Mouse (Mus musculus) stomach, embryonic 15.5 days (tissue): ENCODE results near the gene Foxr1. TPM values are rescaled to one million over a fixed set of nuclear protein-coding genes. Genes with fewer than 3 reads are reported as not detected.
"Not testable (repeated sequence)": the region's sequence is repeated elsewhere in the genome, so short reads cannot be mapped to it uniquely, and the experiment has no call there.

Source experiments
- ATAC-seq: fragments of 200-750 bp; cut with Nextera tagmentation; 2 replicates; pipeline ENCODE4 v1.8.0; 2017; ENCODE audit warnings: low read depth, moderate number of reproducible peaks, moderate TSS enrichment; ENCODE audit not compliant: insufficient read depth, low FRiP score
- H3K27ac ChIP-seq: fragments of 300-500 bp; sonication (generic); 2 replicates; pipeline ENCODE4 v1.5.1; 2015; ENCODE audit warnings: mild to moderate bottlenecking, inconsistent platforms
- H3K27me3 ChIP-seq: fragments of 300-500 bp; sonication (generic); replicated peaks from 2 replicates; pipeline ENCODE4 v1.6.1; 2015; ENCODE audit warnings: inconsistent platforms
- H3K36me3 ChIP-seq: fragments of 300-500 bp; sonication (generic); 2 replicates; pipeline ENCODE4 v1.6.1; 2015; ENCODE audit warnings: inconsistent platforms
- H3K4me1 ChIP-seq: fragments of 300-500 bp; sonication (generic); 2 replicates; pipeline ENCODE4 v1.6.1; 2015; ENCODE audit warnings: inconsistent platforms
- H3K4me2 ChIP-seq: fragments of 300-500 bp; sonication (generic); 2 replicates; pipeline ENCODE4 v1.6.1; 2015; ENCODE audit warnings: mild to moderate bottlenecking, inconsistent platforms
- H3K4me3 ChIP-seq: fragments of 300-500 bp; sonication (generic); replicated peaks from 2 replicates; pipeline ENCODE4 v1.5.1; 2015; ENCODE audit warnings: inconsistent platforms
- H3K9ac ChIP-seq: fragments of 300-500 bp; sonication (generic); 2 replicates; pipeline ENCODE4 v1.6.1; 2015; ENCODE audit warnings: inconsistent platforms
- H3K9me3 ChIP-seq: fragments of 300-500 bp; sonication (generic); 2 replicates; pipeline ENCODE4 v1.6.1; 2016; ENCODE audit warnings: inconsistent platforms
- WGBS: fragments of 180-500 bp; shearing (Covaris S2); methylation state at CpG from one replicate; pipeline ENCODE4 v1.1.7; 2015; 5-methylcytosine and 5-hydroxymethylcytosine counted together
- polyA plus RNA-seq: library from polyadenylated mRNA; unstranded; fragments of >200 nt; fragmentation: Nextera tagmentation; extraction: Ambion mirVana; gene quantifications from 2 replicates; pipeline ENCODE4 v1.2.1, GENCODE M21; 2015

The Foxr1 gene
- polyA plus RNA-seq, 1 experiment from 2014 or later, result not detected

- 81% methylated on average over 4 of the region's 4 CpGs for WGBS
- H3K4me3 ChIP-seq, result no peak overlapping the region
Observed at GRCm38 (mm10) chr9:44423576-44423975, 17.4 kb downstream of the Foxr1 start.

DNA sequence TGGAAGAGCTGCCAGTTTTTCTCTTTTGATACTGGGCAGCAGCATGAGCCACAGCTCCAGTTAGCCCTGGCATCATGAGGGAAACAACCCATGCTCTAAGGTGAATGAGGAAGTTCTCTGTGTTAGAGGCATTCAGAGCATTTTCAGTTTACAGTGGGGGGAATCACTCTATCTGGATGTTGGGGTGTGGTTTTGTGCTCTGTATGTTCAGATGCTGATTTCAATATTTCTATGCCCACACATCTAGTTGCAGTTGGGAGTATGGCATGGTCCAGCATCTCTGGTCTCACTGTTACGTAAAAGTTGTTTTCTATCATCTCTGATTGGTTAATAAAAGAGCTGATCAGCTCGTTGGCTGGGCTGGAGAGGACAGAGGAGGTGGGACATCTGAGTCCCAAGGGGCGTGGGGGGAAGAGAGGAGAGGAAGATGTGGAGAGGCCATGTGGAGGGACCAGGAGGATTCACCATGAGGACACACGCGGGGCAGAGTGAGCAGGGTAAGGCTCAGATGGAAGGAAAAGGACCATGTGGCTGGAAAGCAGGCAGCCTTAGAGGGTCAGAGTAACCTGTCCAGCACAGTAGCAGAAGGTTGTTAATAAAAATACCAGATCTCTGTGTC is 20.5 kb downstream of the Foxr1 start:
- no peak overlapping the region for H3K9ac ChIP-seq
- no peak overlapping the region for H3K27ac ChIP-seq
- no peak overlapping the region for H3K4me2 ChIP-seq
- H3K4me3 ChIP-seq, result no peak overlapping the region
- 0 out of 2 replicates have a peak, but pooled peaks cover 3% of the 10 kb centered on the region for H3K36me3 ChIP-seq
- no peaks in the 10 kb centered on the region for H3K9me3 ChIP-seq
- 71% methylated on average over 5 of the region's 5 CpGs for WGBS
- ATAC-seq, result no peak
- no peaks in the 10 kb centered on the region for H3K27me3 ChIP-seq
- peaks cover 5% of the 10 kb centered on the region; the same call in 1 of the 2 replicates for H3K4me1 ChIP-seq

More at GRCm38 (mm10) chr9:44423576-44423975, 17.4 kb downstream of the Foxr1 start:
- Histone ChIP-seq H3K27me3 (no peaks in the 10 kb centered on the region), H3K4me1 (no peaks in the 10 kb centered on the region), H3K36me3 (no peaks in the 10 kb centered on the region), H3K4me2 (no peak overlapping the region), H3K27ac (no peak overlapping the region), H3K9me3 (no peaks in the 10 kb centered on the region), H3K9ac (no peak overlapping the region)
- no peak for ATAC-seq

DNA sequence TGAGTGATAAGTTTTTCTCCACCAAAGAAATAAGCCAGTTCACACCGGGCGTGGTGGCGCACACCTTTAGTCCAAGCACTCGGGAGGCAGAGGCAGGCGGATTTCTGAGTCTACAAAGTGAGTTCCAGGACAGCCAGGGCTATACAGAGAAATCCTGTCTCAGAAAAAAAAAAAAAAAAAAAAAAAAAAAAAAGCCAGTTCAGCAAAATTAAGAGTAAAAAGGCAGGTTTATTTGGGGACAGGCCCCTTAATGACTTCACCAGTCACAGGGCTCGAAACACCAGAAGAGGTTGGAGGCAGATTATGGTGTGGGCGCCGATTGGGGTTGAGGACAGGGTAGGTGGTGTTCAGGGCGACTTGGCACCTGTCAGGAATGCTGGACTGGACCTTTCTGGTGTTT is 21.2 kb downstream of the Foxr1 start:
- H3K9ac ChIP-seq, H3K27ac ChIP-seq, H3K4me1 ChIP-seq, ATAC-seq, H3K9me3 ChIP-seq, H3K4me2 ChIP-seq, H3K36me3 ChIP-seq, H3K4me3 ChIP-seq, H3K27me3 ChIP-seq: not testable (repeated sequence)
- WGBS, result 89% methylated on average over 9 of the region's 9 CpGs

DNA sequence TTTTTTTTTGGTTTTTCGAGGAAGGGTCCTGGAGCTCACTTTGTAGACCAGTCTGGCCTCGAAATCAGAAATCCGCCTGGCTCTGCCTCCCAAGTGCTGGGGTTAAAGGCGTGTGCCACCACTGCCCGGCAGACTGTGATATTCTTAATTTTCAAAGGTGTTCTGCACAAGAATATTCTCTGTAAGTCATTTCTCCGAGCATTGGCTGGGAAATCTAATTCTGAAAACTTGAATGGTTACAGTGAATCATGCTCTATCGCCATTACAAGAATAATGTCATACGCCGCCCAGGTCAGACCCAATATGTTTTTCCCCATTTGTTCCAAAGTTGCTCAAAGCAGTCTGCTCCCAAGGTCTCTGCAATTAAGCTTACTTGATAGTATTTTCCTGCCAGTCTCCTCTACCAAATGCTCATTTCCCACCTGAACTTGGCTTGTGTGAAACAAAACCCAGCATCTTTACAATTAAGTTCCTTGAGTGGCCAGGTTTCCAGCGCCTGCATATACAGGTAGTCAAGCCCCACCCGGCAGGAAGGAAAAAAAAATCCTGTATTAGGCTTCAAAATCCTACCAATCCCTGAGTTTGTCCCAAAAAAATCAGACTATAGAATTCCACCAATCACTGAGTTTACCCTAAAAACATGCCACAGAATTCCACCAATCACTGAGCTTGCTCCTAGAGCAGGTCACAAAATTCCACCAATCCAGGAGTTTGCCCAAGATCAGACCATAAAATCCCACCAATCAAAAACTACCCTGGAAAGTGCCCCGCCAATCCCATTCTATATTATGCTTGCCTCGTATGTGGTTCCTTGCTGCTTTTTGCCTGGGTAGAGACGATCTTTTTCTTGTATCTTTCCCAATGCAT is 22.2 kb downstream of the Foxr1 start, which contains the start of gene Ccdc84:
Gene Ccdc84, minus strand, starts transcription at position 51 of the 867 bp plus-strand sequence.
- Histone ChIP-seq H3K27ac (peak within 1 kb of the TSS; percentile 63), H3K4me1 (peaks cover 5% of the 10 kb centered on the region; the same call in 1 of the 2 replicates), H3K9me3 (no peaks in the 10 kb centered on the region), H3K27me3 (no peaks in the 10 kb centered on the region), H3K36me3 (0 out of 2 replicates have a peak, but pooled peaks cover 3% of the 10 kb centered on the region), H3K9ac (peak within 1 kb of the TSS; percentile 76), H3K4me2 (peak within 1 kb of the TSS; percentile 89), H3K4me3 (peak within 1 kb of the TSS; percentile 79)
- 73% methylated on average over 14 of the region's 14 CpGs for WGBS
- no peak for ATAC-seq

DNA sequence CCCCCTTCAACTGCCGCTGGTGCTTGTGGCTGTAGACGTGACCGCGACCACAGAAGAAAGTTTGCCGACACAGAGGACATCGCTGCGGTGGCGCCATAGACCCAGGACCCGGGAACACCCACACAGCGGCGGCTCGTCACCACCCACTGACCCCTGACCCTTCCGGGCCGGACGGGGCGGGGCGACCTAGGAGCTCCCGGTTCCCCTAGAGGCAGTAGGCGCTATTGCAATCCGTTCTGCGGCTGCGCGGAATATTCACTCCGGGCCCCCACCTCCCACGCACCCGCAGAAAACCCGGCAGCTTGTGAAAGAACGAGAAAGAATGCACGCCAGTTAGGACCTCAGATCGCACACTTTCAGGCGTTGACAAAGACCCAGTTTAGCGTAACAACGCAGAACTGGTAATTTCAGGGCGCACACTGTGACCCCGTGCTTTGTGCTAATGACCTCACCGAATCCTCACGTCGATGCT is 23.0 kb downstream of the Foxr1 start:
- Histone ChIP-seq H3K36me3 (0 out of 2 replicates have a peak, but pooled peaks cover 3% of the 10 kb centered on the region), H3K4me1 (peaks cover 5% of the 10 kb centered on the region; the same call in 1 of the 2 replicates), H3K27me3 (no peaks in the 10 kb centered on the region), H3K4me2 (peak overlapping the region; percentile 89), H3K4me3 (peak overlapping the region; percentile 79), H3K9me3 (no peaks in the 10 kb centered on the region), H3K27ac (peak overlapping the region; percentile 63), H3K9ac (peak overlapping the region; percentile 76)
- peak; percentile 93 for ATAC-seq
- under 1% methylated on average over 38 of the region's 38 CpGs for WGBS

DNA sequence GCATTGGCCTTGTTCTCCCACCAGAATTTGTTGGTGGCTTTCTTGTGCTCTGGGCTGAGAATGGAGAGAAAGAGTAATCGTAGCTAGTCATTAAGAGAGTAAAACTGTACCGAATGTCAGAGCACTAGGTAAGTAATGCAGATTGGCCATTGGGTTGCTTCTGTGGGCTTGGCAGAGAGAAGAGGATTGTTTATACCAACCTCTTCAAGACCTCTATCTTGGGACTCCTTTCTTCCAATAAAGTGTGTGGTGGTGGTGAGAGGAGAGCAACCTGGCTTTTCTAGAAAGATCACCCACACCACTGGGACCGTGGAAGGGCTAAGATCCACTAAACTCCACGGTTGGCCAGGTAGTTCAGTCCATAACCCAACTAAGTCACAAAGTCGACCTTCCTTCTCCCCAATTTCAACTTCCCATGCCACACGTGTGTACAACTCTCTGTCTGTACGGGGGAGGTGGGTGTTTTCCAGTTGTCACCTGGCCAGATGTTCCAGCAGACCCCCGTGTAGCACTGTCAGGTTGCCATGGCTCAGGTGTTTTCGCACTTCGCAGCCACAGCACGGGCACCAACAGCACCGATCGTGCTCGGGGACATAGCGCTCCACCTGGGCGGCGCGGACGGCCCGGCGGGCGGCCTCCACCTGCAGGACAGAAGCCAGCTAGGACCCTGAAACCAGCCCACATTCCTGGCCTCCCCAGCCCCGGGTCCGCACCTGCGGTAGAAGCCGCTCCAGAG is 23.6 kb downstream of the Foxr1 start:
- Histone ChIP-seq H3K4me3 (peak overlapping the region; percentile 79), H3K27me3 (no peaks in the 10 kb centered on the region), H3K9me3 (no peaks in the 10 kb centered on the region), H3K36me3 (0 out of 2 replicates have a peak, but pooled peaks cover 6% of the 10 kb centered on the region), H3K9ac (peak overlapping the region; percentile 76), H3K4me1 (peaks cover 5% of the 10 kb centered on the region; the same call in 1 of the 2 replicates), H3K4me2 (peak overlapping the region; percentile 89), H3K27ac (peak overlapping the region; percentile 63)
- ATAC-seq, result peak; percentile 66; the same call in 1 of the 2 replicates
- WGBS, result 6% methylated on average over 26 of the region's 26 CpGs

DNA sequence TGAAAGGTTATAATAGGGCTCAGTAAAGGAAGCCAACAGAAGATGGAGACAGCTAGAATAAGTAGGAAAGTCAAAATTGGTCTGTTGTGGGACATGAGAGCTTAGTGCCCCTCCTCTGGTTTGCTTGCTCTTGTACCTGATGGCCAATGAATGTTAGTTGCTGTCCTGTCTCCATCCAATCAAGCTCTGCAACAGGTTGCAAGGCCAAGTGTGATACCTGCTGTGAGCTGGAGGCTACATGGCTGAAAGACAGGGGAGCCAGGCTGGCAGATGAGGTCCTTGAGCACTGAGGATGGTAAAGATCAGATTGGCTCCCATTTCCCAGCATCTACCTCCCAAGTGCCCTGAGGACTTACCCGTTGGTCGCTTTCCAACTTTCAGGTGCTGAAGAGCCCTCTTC is 28.2 kb downstream of the Foxr1 start:
- peaks cover 8% of the 10 kb centered on the region; the same call in 1 of the 2 replicates for H3K4me1 ChIP-seq
- no peak overlapping the region for H3K9ac ChIP-seq
- no peak overlapping the region for H3K4me3 ChIP-seq
- WGBS, result 79% methylated on average over 2 of the region's 2 CpGs
- no peaks in the 10 kb centered on the region for H3K27me3 ChIP-seq
- peaks cover 30% of the 10 kb centered on the region for H3K36me3 ChIP-seq
- no peak overlapping the region for H3K27ac ChIP-seq
- no peak for ATAC-seq
- H3K9me3 ChIP-seq, result no peaks in the 10 kb centered on the region
- H3K4me2 ChIP-seq, result no peak overlapping the region

DNA sequence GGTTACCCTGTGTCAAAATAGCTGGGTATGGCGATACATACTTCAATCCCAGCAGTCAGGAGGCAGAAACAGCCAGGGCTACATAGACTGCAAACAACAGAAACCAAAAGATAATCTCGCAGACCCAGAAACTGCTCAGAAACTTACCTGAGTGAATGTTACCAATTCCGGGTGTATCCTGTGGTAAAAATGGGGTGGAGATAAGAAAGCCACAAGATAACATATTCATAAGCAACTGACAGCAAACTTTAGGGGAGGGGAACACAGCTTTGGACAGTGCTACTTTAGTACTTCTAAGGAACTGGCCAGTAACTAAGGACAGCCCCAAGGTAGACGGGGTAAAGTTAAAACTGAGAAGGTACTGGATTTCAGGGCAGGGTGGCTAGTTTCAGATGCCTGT is 28.6 kb downstream of the Foxr1 start:
- no peaks in the 10 kb centered on the region for H3K9me3 ChIP-seq
- no peak overlapping the region for H3K4me2 ChIP-seq
- no peak overlapping the region for H3K27ac ChIP-seq
- WGBS, result 73% methylated on average over 4 of the region's 4 CpGs
- H3K4me1 ChIP-seq, result peaks cover 7% of the 10 kb centered on the region; the same call in 1 of the 2 replicates
- no peak for ATAC-seq
- no peak overlapping the region for H3K9ac ChIP-seq
- H3K27me3 ChIP-seq, result no peaks in the 10 kb centered on the region
- peaks cover 30% of the 10 kb centered on the region for H3K36me3 ChIP-seq
- no peak overlapping the region for H3K4me3 ChIP-seq

GRCm38 (mm10) chr9:44411601-44412130 is 29.3 kb downstream of the Foxr1 start:
- H3K4me2 ChIP-seq, result no peak overlapping the region
- WGBS, result 72% methylated on average over 1 of the region's 1 CpGs
- H3K9ac ChIP-seq, result no peak overlapping the region
- 0 out of 2 replicates have a peak, but pooled peaks cover 3% of the 10 kb centered on the region for H3K4me1 ChIP-seq
- H3K4me3 ChIP-seq, result no peak overlapping the region
- no peak overlapping the region for H3K27ac ChIP-seq
- no peaks in the 10 kb centered on the region for H3K9me3 ChIP-seq
- no peaks in the 10 kb centered on the region for H3K27me3 ChIP-seq
- no peak for ATAC-seq
- peaks cover 30% of the 10 kb centered on the region for H3K36me3 ChIP-seq

GRCm38 (mm10) chr9:44410647-44411336 is 30.1 kb downstream of the Foxr1 start:
- Histone ChIP-seq H3K27ac (no peak overlapping the region), H3K9me3 (no peaks in the 10 kb centered on the region), H3K4me2 (no peak overlapping the region), H3K4me1 (0 out of 2 replicates have a peak, but pooled peaks cover 3% of the 10 kb centered on the region), H3K4me3 (no peak overlapping the region), H3K36me3 (peaks cover 30% of the 10 kb centered on the region), H3K27me3 (no peaks in the 10 kb centered on the region), H3K9ac (no peak overlapping the region)
- no peak for ATAC-seq
- 77% methylated on average over 2 of the region's 2 CpGs for WGBS

- not testable (repeated sequence) for H3K9me3 ChIP-seq, H3K27me3 ChIP-seq, ATAC-seq, H3K9ac ChIP-seq, H3K4me1 ChIP-seq, H3K27ac ChIP-seq
- H3K36me3 ChIP-seq, result peaks cover 37% of the 10 kb centered on the region
- H3K4me2 ChIP-seq, result peak overlapping the region; percentile 63
- H3K4me3 ChIP-seq, result peak overlapping the region; percentile 93
- 76% methylated on average over 9 of the region's 9 CpGs for WGBS
Observed at GRCm38 (mm10) chr9:44408693-44409092, 32.2 kb downstream of the Foxr1 start.
